Mouse (Mus musculus) olfactory bulb, adult 2 months (tissue): Measurements from ENCODE around the gene Serpina3a.

Experiments
- CTCF ChIP-seq: fragments of 200-500 bp; IDR thresholded peaks from 2 replicates; pipeline ENCODE4 v1.5.1; 2012; ENCODE audit warnings: low read depth, mild to moderate bottlenecking, low read length, moderate library complexity; ENCODE audit not compliant: insufficient read depth
- POLR2A ChIP-seq: fragments of 200-500 bp; IDR thresholded peaks from 2 replicates; pipeline ENCODE4 v1.6.1; 2012; ENCODE audit warnings: mild to moderate bottlenecking, low read depth, low read length, moderate library complexity; ENCODE audit not compliant: insufficient read depth

DNA sequence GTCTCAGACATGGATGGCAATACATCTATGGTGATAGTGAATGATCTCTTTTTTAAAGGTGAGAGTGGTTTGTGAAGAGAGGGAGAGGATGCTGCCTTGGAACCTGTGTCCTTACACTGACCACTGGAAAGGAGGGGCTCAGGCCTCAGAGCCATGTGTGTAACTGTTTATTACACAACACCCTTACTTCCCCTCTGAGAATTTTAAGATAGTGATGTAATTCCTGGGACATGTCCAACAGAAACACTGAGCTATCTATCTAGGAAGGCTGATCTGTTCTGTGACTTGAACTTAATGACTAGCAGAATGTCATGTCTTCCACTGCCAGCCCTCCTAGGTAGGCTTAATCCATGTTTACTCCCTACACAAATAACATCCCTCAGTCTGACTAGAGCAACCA, 18.5 kb downstream of the Serpina3a start:
- no peak for TF ChIP-seq POLR2A
- TF ChIP-seq CTCF: no peak
